In genomic region chr2:18028140-18029021, GRCm38 (mm10) we compare ENCODE assay signal across 8 mouse cellular contexts. TPM values are rescaled to one million over a fixed set of nuclear protein-coding genes. Genes with fewer than 3 reads are reported as not detected.
A peak's percentile ranks its signal among the peaks of the same experiment; 100 is the strongest.
DNase-seq lines count a peak whose midpoint lies in the region; ATAC-seq and TF ChIP-seq lines count a peak whose summit lies in the region.

No protein-coding gene starts in this region.

- H3K4me3 ChIP-seq in MEL (ENCODE audit: control insufficient read depth in 1 of 2, insufficient read depth in 1 of 2, low read depth in 2 of 2, low read length in 2 of 2), result peak overlapping the region; percentile 56 to 74
- H3K4me3 ChIP-seq in hindbrain, embryonic 11.5 days (ENCODE audit: low read depth, low read length), result peak overlapping the region; percentile 70

- no peaks in the 10 kb centered on the region for H3K9me3 ChIP-seq in MEL (replicated peaks; ENCODE audit: insufficient read depth, low read length)
- no peaks in the 10 kb centered on the region for H3K9me3 ChIP-seq in hindbrain, embryonic 11.5 days (ENCODE audit: control insufficient read depth, low read length)

- TF ChIP-seq RAD21 in MEL (IDR thresholded peaks at IDR 0.05; ENCODE audit: low read depth, low read length), result no peak

- under 1% methylated on average over 61 of the region's 61 CpGs for WGBS in hindbrain, embryonic 11.5 days

- H3K27me3 ChIP-seq in MEL (ENCODE audit: control insufficient read depth in 1 of 2, insufficient read depth in 2 of 2, low read length in 2 of 2), result peaks cover 5 to 8% of the 10 kb centered on the region in 2 experiments
- H3K27me3 ChIP-seq in hindbrain, embryonic 11.5 days (ENCODE audit: control insufficient read depth, insufficient read depth, low read length), result no peaks in the 10 kb centered on the region

- peak; percentile 44 for ATAC-seq in frontal cortex, adult (ENCODE audit: low TSS enrichment)
- peak; percentile 65 for ATAC-seq in hindbrain, embryonic 11.5 days (ENCODE audit: low FRiP score)

- H3K9ac ChIP-seq in MEL (ENCODE audit: control insufficient read depth, low read depth, low read length, poor library complexity, severe bottlenecking), result peak overlapping the region; percentile 74
- peak overlapping the region; percentile 99 for H3K9ac ChIP-seq in hindbrain, embryonic 11.5 days (ENCODE audit: low read depth, low read length)

- peak in 1 of 2 experiments; percentile 29; a peak in 1 of 4 replicates for TF ChIP-seq POLR2A in MEL (IDR thresholded peaks at IDR 0.05; ENCODE audit: control insufficient read depth in 1 of 2, insufficient read depth in 1 of 2, low read depth in 1 of 2, low read length in 2 of 2, poor library complexity in 1 of 2)

- peak overlapping the region; percentile 80 for H3K4me2 ChIP-seq in hindbrain, embryonic 11.5 days (replicated peaks; ENCODE audit: low read depth, low read length)

- no peaks in the 10 kb centered on the region for H3K36me3 ChIP-seq in MEL (ENCODE audit: control insufficient read depth in 1 of 2, insufficient read depth in 2 of 2, low read length in 2 of 2)
- H3K36me3 ChIP-seq in hindbrain, embryonic 11.5 days (ENCODE audit: control insufficient read depth, insufficient read depth, low read length), result no peaks in the 10 kb centered on the region

- H3K4me1 ChIP-seq in MEL (ENCODE audit: control insufficient read depth in 1 of 2, insufficient read depth in 2 of 2, low read length in 2 of 2), result peaks cover 0 to 5% of the 10 kb centered on the region in 2 experiments; a peak in 1 of 4 replicates
- H3K4me1 ChIP-seq in hindbrain, embryonic 11.5 days (replicated peaks; ENCODE audit: control insufficient read depth, insufficient read depth, low read length), result peaks cover 14% of the 10 kb centered on the region

- DNase-seq in MEL (ENCODE audit: low read depth, low spot score), result peak; percentile 71
- peak; percentile 90 for DNase-seq in cerebellum, adult 9-11 months
- DNase-seq in hindbrain, embryonic 11.5 days (ENCODE audit: low spot score), result peak; percentile 84
- DNase-seq in layer of hippocampus, postnatal 14 days (ENCODE audit: low spot score in 2 of 2), result peak; percentile 86 to 87
- DNase-seq in lung, postnatal 10 days, result peak; percentile 96
- peak; percentile 82 for DNase-seq in retina, embryonic 14.5 days (ENCODE audit: low spot score)
- peak; percentile 72 for DNase-seq in thymus, postnatal 4 days

- no peaks in the 10 kb centered on the region for H3K79me2 ChIP-seq in MEL (ENCODE audit: control insufficient read depth, insufficient read depth, low read length, poor library complexity)

- no peak overlapping the region for H3K27ac ChIP-seq in MEL (ENCODE audit: control insufficient read depth, low read depth, low read length)
- peak overlapping the region; percentile 100 for H3K27ac ChIP-seq in hindbrain, embryonic 11.5 days (ENCODE audit: low read depth, low read length)

- no peak for TF ChIP-seq EP300 in MEL (IDR thresholded peaks at IDR 0.05; ENCODE audit: low read depth in 1 of 2, low read length in 2 of 2)

- no peak for TF ChIP-seq CTCF in MEL (IDR thresholded peaks at IDR 0.05 in 2 of 3, conservative IDR thresholded peaks at IDR 0.05 in 1 of 3; ENCODE audit: control insufficient read depth in 1 of 3, insufficient read depth in 1 of 3, low read depth in 2 of 3, low read length in 3 of 3, poor library complexity in 1 of 3, severe bottlenecking in 1 of 3)

TF ChIP-seq in MEL, 35 proteins besides CTCF, POLR2A, EP300 and RAD21:
- TF ChIP-seq SIN3A (IDR thresholded peaks at IDR 0.05; ENCODE audit: low read length) (peak; percentile 31; the same call in 1 of the 2 replicates), MAX (IDR thresholded peaks at IDR 0.05; ENCODE audit: low read length) (peak; percentile 33; the same call in 1 of the 2 replicates), RCOR1 (IDR thresholded peaks at IDR 0.05; ENCODE audit: low read depth, low read length) (0 out of 2 replicates have a peak, but pooled peaks have one; percentile 7), HCFC1 (IDR thresholded peaks at IDR 0.05; ENCODE audit: low read depth, low read length) (0 out of 2 replicates have a peak, but pooled peaks have one; percentile 9), USF2 (IDR thresholded peaks at IDR 0.05; ENCODE audit: borderline replicate concordance in 1 of 2, insufficient read depth in 1 of 2, low read depth in 1 of 2, low read length in 2 of 2) (no peak), UBTF (IDR thresholded peaks at IDR 0.05; ENCODE audit: borderline replicate concordance, insufficient read depth, low read depth, low read length) (no peak), POLR2AphosphoS2 (IDR thresholded peaks at IDR 0.05; ENCODE audit: low read length) (no peak), TCF12 (IDR thresholded peaks at IDR 0.05; ENCODE audit: low read depth, low read length) (0 out of 2 replicates have a peak, but pooled peaks have one; percentile 3), GABPA (IDR thresholded peaks at IDR 0.05; ENCODE audit: low read depth, low read length) (no peak), ZC3H11A (IDR thresholded peaks at IDR 0.05; ENCODE audit: low read depth, low read length) (no peak), MAFK (IDR thresholded peaks at IDR 0.05; ENCODE audit: borderline replicate concordance, low read depth, low read length) (no peak), KAT2A (conservative IDR thresholded peaks at IDR 0.05; ENCODE audit: low read depth, low read length) (no peak)
TF ChIP-seq in MEL: peak in this region for 5.

RNA-seq across cellular contexts. Expression of gene A930004D18Rik, which starts 9.2 kb away (rescaled TPM):
- 0.39 TPM in 2 replicates for total RNA-seq in MEL (2012; rRNA removed)
- 1 to 10 TPM in 1 of 2 experiments, not detected in 1; 1.8 TPM for polyA plus RNA-seq in MEL (2012; ENCODE audit: insufficient read depth in 1 of 2, insufficient read length in 2 of 2, low read depth in 1 of 2, low replicate concordance in 2 of 2, missing spikeins in 1 of 2)
- polyA plus RNA-seq in hindbrain, embryonic 11.5 days (2014; fragmentation: Nextera tagmentation; extraction: Ambion mirVana), result 8.5 and 10.7 TPM in 2 replicates
- 1 to 10 TPM; 2.9 to 4.8 TPM for total RNA-seq in layer of hippocampus, postnatal 14 days (2021)

RNA-seq across cellular contexts. Expression of gene Skida1, which starts 20.5 kb away (rescaled TPM):
- total RNA-seq in MEL (2012; rRNA removed), result 0.12 and 0.13 TPM in 2 replicates
- under 1 TPM in 1 of 2 experiments, not detected in 1; 0.88 TPM for polyA plus RNA-seq in MEL (2012; ENCODE audit: insufficient read depth in 1 of 2, insufficient read length in 2 of 2, low read depth in 1 of 2, low replicate concordance in 2 of 2, missing spikeins in 1 of 2)
- polyA plus RNA-seq in hindbrain, embryonic 11.5 days (2014; fragmentation: Nextera tagmentation; extraction: Ambion mirVana), result 19.6 and 20.1 TPM in 2 replicates
- total RNA-seq in layer of hippocampus, postnatal 14 days (2021), result 10 to 100 TPM; 15.4 to 16.8 TPM

RNA-seq across cellular contexts. Expression of gene Mllt10, which starts 26.7 kb away (rescaled TPM):
- total RNA-seq in MEL (2012; rRNA removed), result 33.3 and 35.1 TPM in 2 replicates
- 10 to 100 TPM in 1 of 2 experiments, not detected in 1; 64.1 TPM for polyA plus RNA-seq in MEL (2012; ENCODE audit: insufficient read depth in 1 of 2, insufficient read length in 2 of 2, low read depth in 1 of 2, low replicate concordance in 2 of 2, missing spikeins in 1 of 2)
- 48.0 and 62.2 TPM in 2 replicates for polyA plus RNA-seq in hindbrain, embryonic 11.5 days (2014; fragmentation: Nextera tagmentation; extraction: Ambion mirVana)
- total RNA-seq in layer of hippocampus, postnatal 14 days (2021), result 10 to 100 TPM; 51.0 to 63.0 TPM

RNA-seq across cellular contexts. Expression of gene H2al2a, which starts 31.6 kb away (rescaled TPM):
- total RNA-seq in MEL (2012; rRNA removed), result not detected in 2 replicates
- not detected for polyA plus RNA-seq in MEL (2012; ENCODE audit: insufficient read depth in 1 of 2, insufficient read length in 2 of 2, low read depth in 1 of 2, low replicate concordance in 2 of 2, missing spikeins in 1 of 2)
- not detected in 2 replicates for polyA plus RNA-seq in hindbrain, embryonic 11.5 days (2014; fragmentation: Nextera tagmentation; extraction: Ambion mirVana)
- not detected for total RNA-seq in layer of hippocampus, postnatal 14 days (2021)

Comparison
In these comparisons a context has a peak if more than half of its experiments do, and no peak if none do; other contexts are left out.
1. RNA of gene Skida1, which starts 20.5 kb away (total RNA-seq): 15.4 to 16.8 TPM in layer of hippocampus, postnatal 14 days; 0.12 to 0.13 TPM in MEL; every median in the first group is over 10 times any median in the second.
2. Peak in every context shown above with its lines, with median percentiles within 50 percentile points of each other: DNase-seq.